Mouse (Mus musculus) cortical plate, adult 2 months (tissue): ENCODE measurements at regions not wholly inside any gene's neighbourhood (a gene's known extent, or its start where the extent isn't known, plus 50 kb on each side); places are given as distances from the start of the nearest gene placed in this dataset.

Experiments
- CTCF ChIP-seq: fragments of 200-500 bp; IDR thresholded peaks from 2 replicates; pipeline ENCODE4 v1.5.1; 2011; ENCODE audit warnings: mild to moderate bottlenecking, control low read depth, low read length; ENCODE audit not compliant: insufficient read depth; ENCODE audit errors: extremely low read depth
- POLR2A ChIP-seq: fragments of 200-500 bp; IDR thresholded peaks from 2 replicates; pipeline ENCODE4 v1.6.1; 2011; ENCODE audit warnings: mild to moderate bottlenecking, low read length, control low read depth; ENCODE audit not compliant: insufficient read depth; ENCODE audit errors: extremely low read depth

- TF ChIP-seq CTCF (no peak), POLR2A (no peak)
Observed at GRCm38 (mm10) chr5:75449913-75450525, 124.7 kb upstream of the Kit start.
